Mouse (Mus musculus) neural tube, embryonic 15.5 days (tissue): ENCODE measurements at regions not wholly inside any gene's neighbourhood (a gene's known extent, or its start where the extent isn't known, plus 50 kb on each side); places are given as distances from the start of the nearest gene placed in this dataset.

Experiments
- ATAC-seq: fragments of 200-750 bp; cut with Nextera tagmentation; 2 replicates; pipeline ENCODE4 v1.8.0; 2017; ENCODE audit warnings: mild to moderate bottlenecking, moderate TSS enrichment, moderate library complexity; ENCODE audit not compliant: low FRiP score
- H3K27ac ChIP-seq: fragments of 300-500 bp; sonication (generic); replicated peaks from 2 replicates; pipeline ENCODE4 v1.5.1; 2015; ENCODE audit warnings: mild to moderate bottlenecking, inconsistent platforms
- H3K27me3 ChIP-seq: fragments of 300-500 bp; sonication (generic); replicated peaks from 2 replicates; pipeline ENCODE4 v1.6.1; 2015; ENCODE audit warnings: inconsistent platforms
- H3K36me3 ChIP-seq: fragments of 300-500 bp; sonication (generic); 2 replicates; pipeline ENCODE4 v1.6.1; 2015; ENCODE audit warnings: inconsistent platforms
- H3K4me1 ChIP-seq: fragments of 300-500 bp; sonication (generic); 2 replicates; pipeline ENCODE4 v1.6.1; 2015; ENCODE audit warnings: inconsistent platforms
- H3K4me2 ChIP-seq: fragments of 300-500 bp; sonication (generic); 2 replicates; pipeline ENCODE4 v1.6.1; 2015; ENCODE audit warnings: inconsistent platforms, mild to moderate bottlenecking, moderate library complexity
- H3K4me3 ChIP-seq: fragments of 300-500 bp; sonication (generic); replicated peaks from 2 replicates; pipeline ENCODE4 v1.5.1; 2015; ENCODE audit warnings: mild to moderate bottlenecking, inconsistent platforms
- H3K9ac ChIP-seq: fragments of 300-500 bp; sonication (generic); replicated peaks from 2 replicates; pipeline ENCODE4 v1.6.1; 2015; ENCODE audit warnings: mild to moderate bottlenecking, inconsistent platforms
- H3K9me3 ChIP-seq: fragments of 300-500 bp; sonication (generic); replicated peaks from 2 replicates; pipeline ENCODE4 v1.6.1; 2016; ENCODE audit warnings: inconsistent platforms
- WGBS: fragments of 180-500 bp; shearing (Covaris S2); methylation state at CpG from one replicate; pipeline ENCODE4 v1.1.7; 2015; ENCODE audit warnings: mixed read lengths; 5-methylcytosine and 5-hydroxymethylcytosine counted together

GRCm38 (mm10) chr12:99632988-99633387 lies 69.6 kb upstream of the Foxn3 start:
- Histone ChIP-seq H3K27me3 (no peaks in the 10 kb centered on the region), H3K27ac (no peak overlapping the region), H3K4me3 (no peak overlapping the region), H3K9me3 (no peaks in the 10 kb centered on the region), H3K9ac (no peak overlapping the region), H3K4me1 (peaks cover 6% of the 10 kb centered on the region), H3K4me2 (no peak overlapping the region), H3K36me3 (no peaks in the 10 kb centered on the region)
- WGBS, result 95% methylated on average over 6 of the region's 6 CpGs
- ATAC-seq, result no peak

DNA sequence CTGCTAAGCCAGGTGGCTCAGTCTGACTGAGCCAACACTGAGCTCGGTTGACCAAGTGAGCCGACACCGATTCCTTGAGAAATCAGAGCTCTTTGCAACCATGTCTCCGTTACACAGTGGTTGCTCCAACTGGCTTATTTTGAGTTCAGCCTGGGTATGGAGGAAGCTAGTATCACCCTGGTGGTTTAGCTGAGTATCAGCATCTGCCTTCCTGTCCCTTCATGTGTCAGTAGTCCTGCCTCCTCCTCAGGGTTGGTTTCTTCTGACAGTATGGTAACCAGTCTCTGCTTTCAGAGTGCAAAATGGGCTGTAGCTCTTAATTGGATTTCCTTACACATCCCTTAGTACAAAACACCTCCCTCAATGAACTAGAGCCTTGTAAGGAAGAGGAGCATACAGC lies 66.2 kb upstream of the Foxn3 start:
- 94% methylated on average over 4 of the region's 4 CpGs for WGBS

DNA sequence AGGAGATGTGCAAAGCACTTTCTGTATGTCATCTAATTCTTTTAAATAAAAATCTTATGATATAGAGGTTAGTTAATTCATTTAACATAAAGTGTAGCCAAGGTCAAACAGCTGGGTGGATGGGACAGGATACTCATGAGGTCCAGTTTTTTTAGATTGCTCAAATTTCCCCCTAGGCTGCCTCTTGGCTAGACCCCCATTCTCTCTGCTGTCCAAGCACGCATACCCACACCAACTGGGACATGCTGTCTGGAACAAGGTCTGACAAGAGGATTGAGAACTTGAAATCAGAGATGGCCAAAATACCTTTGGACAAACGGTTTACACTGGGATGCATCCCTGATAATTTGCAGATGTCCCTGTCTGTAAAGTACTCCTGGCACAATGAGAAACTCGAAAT lies 65.0 kb upstream of the Foxn3 start:
- no peaks in the 10 kb centered on the region for H3K36me3 ChIP-seq
- no peaks in the 10 kb centered on the region for H3K9me3 ChIP-seq
- WGBS, result 64% methylated on average over 3 of the region's 3 CpGs
- peak overlapping the region; percentile 76 for H3K4me3 ChIP-seq
- no peaks in the 10 kb centered on the region for H3K27me3 ChIP-seq
- peak overlapping the region; percentile 81 for H3K4me2 ChIP-seq
- peaks cover 14% of the 10 kb centered on the region for H3K4me1 ChIP-seq
- H3K9ac ChIP-seq, result no peak overlapping the region
- no peak for ATAC-seq
- H3K27ac ChIP-seq, result peak overlapping the region; percentile 86

More for the DNA sequence above, 66.2 kb upstream of the Foxn3 start:
- Histone ChIP-seq H3K9me3 (no peaks in the 10 kb centered on the region), H3K4me3 (no peak overlapping the region), H3K27ac (no peak overlapping the region), H3K36me3 (no peaks in the 10 kb centered on the region), H3K9ac (no peak overlapping the region), H3K27me3 (no peaks in the 10 kb centered on the region), H3K4me2 (no peak overlapping the region), H3K4me1 (peaks cover 14% of the 10 kb centered on the region)
- ATAC-seq, result no peak

GRCm38 (mm10) chr12:99627898-99628231 lies 64.5 kb upstream of the Foxn3 start:
- Histone ChIP-seq H3K27ac (peak overlapping the region; percentile 86), H3K27me3 (no peaks in the 10 kb centered on the region), H3K4me1 (peaks cover 14% of the 10 kb centered on the region), H3K9ac (peak overlapping the region; percentile 59), H3K9me3 (no peaks in the 10 kb centered on the region), H3K36me3 (no peaks in the 10 kb centered on the region), H3K4me3 (peak overlapping the region; percentile 76), H3K4me2 (peak overlapping the region; percentile 81)
- ATAC-seq, result peak; percentile 98
- WGBS, result under 1% methylated on average over 28 of the region's 30 CpGs

DNA sequence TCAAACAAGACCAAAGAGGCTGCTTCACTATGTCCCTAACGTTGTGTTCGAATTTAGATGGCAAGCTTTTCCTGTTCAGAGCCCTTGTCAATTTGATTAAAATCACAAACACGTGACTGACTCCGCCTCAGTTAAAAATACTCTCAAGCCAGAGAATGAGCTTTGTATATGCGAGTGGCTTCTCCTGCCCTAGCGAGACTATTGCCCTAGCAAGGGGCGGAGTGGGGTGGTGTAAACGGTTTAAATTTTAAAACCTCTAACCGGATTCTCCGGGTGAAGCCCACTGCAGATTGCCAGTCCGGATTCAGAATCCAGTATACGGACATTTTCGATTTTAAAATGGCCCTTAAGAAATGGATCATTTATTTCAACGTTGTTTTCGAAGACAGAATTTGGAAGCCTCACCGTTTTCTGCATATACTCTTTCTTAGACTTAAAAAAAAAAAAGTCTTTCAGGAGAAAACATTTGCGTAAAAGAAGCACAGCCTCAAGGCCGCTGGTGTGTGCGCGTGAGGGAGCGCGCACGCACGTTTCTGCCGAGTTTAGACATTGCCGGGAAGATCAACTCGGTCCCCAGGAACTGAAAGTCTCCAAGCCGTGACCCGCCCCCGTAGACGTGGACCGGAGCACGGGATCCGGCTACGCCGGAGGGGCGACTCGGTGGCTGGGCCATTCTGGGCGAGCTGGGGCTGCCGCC lies 64.0 kb upstream of the Foxn3 start:
- H3K36me3 ChIP-seq, result no peaks in the 10 kb centered on the region
- whole genome bisulfite sequencing, result under 1% methylated on average over 40 of the region's 40 CpGs
- peak overlapping the region; percentile 59 for H3K9ac ChIP-seq
- peak overlapping the region; percentile 81 for H3K4me2 ChIP-seq
- ATAC-seq, result peak; percentile 82
- H3K4me3 ChIP-seq, result peak overlapping the region; percentile 76
- H3K27me3 ChIP-seq, result no peaks in the 10 kb centered on the region
- H3K27ac ChIP-seq, result peak overlapping the region; percentile 86
- peaks cover 14% of the 10 kb centered on the region for H3K4me1 ChIP-seq
- H3K9me3 ChIP-seq, result no peaks in the 10 kb centered on the region

DNA sequence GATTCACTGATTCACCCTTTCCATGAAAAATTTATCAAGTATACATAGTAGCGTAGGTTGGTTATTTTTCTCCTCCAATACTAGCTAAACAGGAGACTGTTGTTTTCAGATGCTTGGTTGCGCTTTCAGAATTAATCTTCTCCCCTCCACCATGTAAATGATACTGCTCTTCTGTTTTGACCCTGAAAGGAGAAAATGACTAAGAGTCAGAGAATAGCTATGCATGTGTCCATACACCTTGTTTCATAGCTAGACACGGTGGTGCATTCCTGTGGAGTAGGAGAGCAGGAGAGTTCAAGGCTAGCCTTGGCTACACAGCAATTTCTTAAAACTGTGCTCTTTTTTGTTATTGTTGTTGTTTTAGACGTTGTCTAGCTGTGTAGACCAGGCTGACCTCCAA lies 62.8 kb upstream of the Foxn3 start:
- WGBS, result 91% methylated on average over 4 of the region's 4 CpGs
- Histone ChIP-seq H3K4me2 (no peak overlapping the region), H3K9ac (no peak overlapping the region), H3K4me1 (peaks cover 14% of the 10 kb centered on the region), H3K9me3 (no peaks in the 10 kb centered on the region), H3K36me3 (no peaks in the 10 kb centered on the region), H3K27ac (no peak overlapping the region), H3K27me3 (no peaks in the 10 kb centered on the region), H3K4me3 (no peak overlapping the region)
- ATAC-seq, result no peak

DNA sequence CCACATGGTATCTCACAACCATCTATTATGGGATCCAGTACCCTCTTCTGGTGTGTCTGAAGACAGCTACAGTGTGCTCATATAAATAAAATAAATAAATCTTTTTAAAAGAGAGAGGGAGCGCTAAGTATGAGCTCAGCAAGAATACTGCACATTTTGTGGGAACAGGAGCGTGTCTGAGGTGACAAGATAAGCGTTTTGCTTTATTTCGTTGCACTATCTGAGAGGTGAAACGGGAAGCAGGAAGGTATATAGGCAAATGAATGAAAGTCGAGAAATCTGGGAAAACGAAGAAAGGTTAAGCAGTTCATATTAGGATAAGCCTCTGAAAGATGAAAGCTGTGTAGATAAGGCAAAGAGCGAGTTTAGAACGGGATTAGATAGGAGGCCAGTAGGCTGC lies 61.7 kb upstream of the Foxn3 start:
- no peak for ATAC-seq

DNA sequence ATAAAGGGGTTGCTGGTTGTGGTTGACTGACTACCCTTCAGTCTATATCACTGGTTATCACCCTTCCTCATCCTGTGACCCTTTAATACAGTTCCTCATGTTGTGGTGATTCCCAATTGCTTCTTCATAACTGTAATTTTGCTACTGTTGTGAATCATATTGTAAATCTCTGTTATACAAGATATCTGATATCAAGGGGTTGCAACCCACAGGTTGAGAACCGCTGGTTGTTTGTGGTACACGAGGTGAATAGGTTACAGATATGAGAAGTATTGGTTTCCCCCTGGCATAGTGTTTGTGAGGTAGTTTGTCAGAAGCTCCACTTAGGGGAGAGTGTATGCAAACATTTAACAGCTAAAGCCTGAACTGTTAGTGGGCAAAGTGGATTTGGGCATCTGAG lies 58.9 kb upstream of the Foxn3 start:
- Histone ChIP-seq H3K4me2 (no peak overlapping the region), H3K9me3 (no peaks in the 10 kb centered on the region), H3K27ac (no peak overlapping the region), H3K27me3 (no peaks in the 10 kb centered on the region), H3K4me1 (peaks cover 6% of the 10 kb centered on the region; the same call in 1 of the 2 replicates), H3K4me3 (no peak overlapping the region), H3K9ac (no peak overlapping the region), H3K36me3 (no peaks in the 10 kb centered on the region)
- no peak for ATAC-seq
- 89% methylated on average over 2 of the region's 2 CpGs for WGBS

More for the DNA sequence above, 61.7 kb upstream of the Foxn3 start:
- WGBS, result 95% methylated on average over 9 of the region's 9 CpGs
- Histone ChIP-seq H3K4me1 (peaks cover 14% of the 10 kb centered on the region), H3K36me3 (no peaks in the 10 kb centered on the region), H3K9me3 (no peaks in the 10 kb centered on the region), H3K9ac (no peak overlapping the region), H3K27ac (no peak overlapping the region), H3K27me3 (no peaks in the 10 kb centered on the region), H3K4me2 (no peak overlapping the region), H3K4me3 (no peak overlapping the region)

DNA sequence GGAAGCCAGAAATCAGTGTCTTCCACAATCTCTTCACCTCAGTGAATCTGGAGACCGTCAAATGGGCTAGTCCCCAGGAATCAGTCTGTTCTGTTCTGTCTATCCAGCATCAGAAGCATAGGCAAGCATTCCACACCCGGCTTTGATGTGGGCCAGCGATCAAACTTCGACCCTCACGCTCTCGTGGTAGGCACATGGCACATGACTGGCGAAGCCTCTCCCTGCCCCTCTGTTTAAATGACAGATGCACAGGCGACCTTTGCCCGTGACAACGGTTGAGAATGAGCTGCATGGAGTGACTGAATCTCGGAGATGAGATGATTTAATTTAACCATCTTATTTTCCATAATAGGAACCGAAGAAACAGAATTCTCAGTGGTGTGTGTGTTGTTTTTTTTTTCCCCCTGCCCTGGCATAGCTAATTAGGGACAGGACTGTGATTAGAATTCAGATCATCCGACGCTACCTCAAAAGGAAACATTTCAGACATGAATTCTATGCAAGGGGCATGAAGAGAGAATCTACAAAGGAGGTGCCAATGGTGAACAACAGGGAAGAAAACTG lies 53.9 kb upstream of the Foxn3 start:
- H3K4me1 ChIP-seq, result no peaks in the 10 kb centered on the region
- no peak overlapping the region for H3K4me2 ChIP-seq
- H3K36me3 ChIP-seq, result no peaks in the 10 kb centered on the region
- 85% methylated on average over 14 of the region's 14 CpGs for whole genome bisulfite sequencing
- no peak overlapping the region for H3K27ac ChIP-seq
- no peak overlapping the region for H3K9ac ChIP-seq
- no peaks in the 10 kb centered on the region for H3K9me3 ChIP-seq
- no peak for ATAC-seq
- H3K27me3 ChIP-seq, result no peaks in the 10 kb centered on the region
- no peak overlapping the region for H3K4me3 ChIP-seq

DNA sequence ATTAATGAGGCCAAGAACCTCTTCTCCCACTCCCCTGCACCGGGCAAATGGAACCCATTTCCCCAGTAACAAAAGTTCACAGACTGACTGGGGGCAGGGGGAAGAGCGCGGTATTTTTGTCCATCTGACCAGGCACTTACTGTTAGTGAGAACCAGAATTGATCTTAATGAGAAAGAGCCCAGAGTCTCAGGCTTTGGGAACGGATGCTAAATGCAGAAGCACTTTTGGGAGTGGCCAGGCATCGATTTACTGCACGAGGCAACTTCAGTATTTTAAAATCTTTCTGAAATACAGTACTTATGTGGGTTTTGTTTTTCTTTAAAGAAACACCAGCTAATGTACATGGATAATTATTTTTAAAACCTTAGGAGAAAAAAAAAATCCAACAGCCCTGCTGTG lies 51.0 kb upstream of the Foxn3 start:
- H3K9ac ChIP-seq, result no peak overlapping the region
- no peaks in the 10 kb centered on the region for H3K4me1 ChIP-seq
- no peak overlapping the region for H3K4me2 ChIP-seq
- no peak overlapping the region for H3K4me3 ChIP-seq
- H3K36me3 ChIP-seq, result no peaks in the 10 kb centered on the region
- no peak for ATAC-seq
- H3K9me3 ChIP-seq, result no peaks in the 10 kb centered on the region
- H3K27ac ChIP-seq, result no peak overlapping the region
- 71% methylated on average over 6 of the region's 6 CpGs for WGBS
- no peaks in the 10 kb centered on the region for H3K27me3 ChIP-seq
